Mouse (Mus musculus): Measurements from ENCODE around the gene Sec23a. TPM values are rescaled to one million over a fixed set of nuclear protein-coding genes. Genes with fewer than 3 reads are reported as not detected.
"Not testable (repeated sequence)": the region's sequence is repeated elsewhere in the genome, so short reads cannot be mapped to it uniquely, and the experiment has no call there.

Gene Sec23a
- total RNA-seq (2021), result 10 to 100 TPM; 96.2 to 97.7 TPM
- long read RNA-seq, experiment 1, full-length matches to known transcripts, result 102 of 130 reads
- long read RNA-seq, experiment 1, partial matches to known transcripts, result 4 of 130 reads
- long read RNA-seq, experiment 1, other reads (novel, unspliced or antisense), result 24 of 130 reads
- long read RNA-seq, experiment 2, full-length matches to known transcripts, result 138 of 179 reads
- long read RNA-seq, experiment 2, partial matches to known transcripts, result 9 of 179 reads
- long read RNA-seq, experiment 2, other reads (novel, unspliced or antisense), result 32 of 179 reads

- Histone ChIP-seq H3K27ac (peak within 1 kb of the TSS; percentile 95), H3K4me3 (peak within 1 kb of the TSS; percentile 80)
- no peak for TF ChIP-seq CTCF (conservative IDR thresholded peaks at IDR 0.05)
- peak; percentile 97 to 98 for DNase-seq (ENCODE audit: low spot score in 2 of 2)
Measured at GRCm38 (mm10) chr12:59011844-59012709, at the start of gene Sec23a. TSS of gene Sec23a (minus strand) at chr12:59012017.

GRCm38 (mm10) chr12:59060993-59061595 lies 49.3 kb upstream of the Sec23a start, which contains the start of gene Trappc6b:
TSS of gene Trappc6b (minus strand) at chr12:59061472.
- peak; percentile 77 to 79 for DNase-seq (ENCODE audit: low spot score in 2 of 2)
- peak within 1 kb of the TSS; percentile 98 for H3K27ac ChIP-seq
- TF ChIP-seq CTCF (conservative IDR thresholded peaks at IDR 0.05), result peak; percentile 64

GRCm38 (mm10) chr12:59060322-59060721 lies 48.5 kb upstream of the Sec23a start:
- Histone ChIP-seq H3K27ac (peak overlapping the region; percentile 98), H3K4me3 (peak overlapping the region; percentile 96)
- no peak for TF ChIP-seq CTCF (conservative IDR thresholded peaks at IDR 0.05)
- no peak for DNase-seq (ENCODE audit: low spot score in 2 of 2)

More at GRCm38 (mm10) chr12:59060993-59061595, 49.3 kb upstream of the Sec23a start, which contains the start of gene Trappc6b:
- H3K4me3 ChIP-seq, result peak within 1 kb of the TSS; percentile 96

- not testable (repeated sequence) for H3K4me3 ChIP-seq; H3K27ac ChIP-seq; DNase-seq (ENCODE audit: low spot score in 2 of 2)
Measured at GRCm38 (mm10) chr12:59058242-59058641, 46.4 kb upstream of the Sec23a start.

DNA sequence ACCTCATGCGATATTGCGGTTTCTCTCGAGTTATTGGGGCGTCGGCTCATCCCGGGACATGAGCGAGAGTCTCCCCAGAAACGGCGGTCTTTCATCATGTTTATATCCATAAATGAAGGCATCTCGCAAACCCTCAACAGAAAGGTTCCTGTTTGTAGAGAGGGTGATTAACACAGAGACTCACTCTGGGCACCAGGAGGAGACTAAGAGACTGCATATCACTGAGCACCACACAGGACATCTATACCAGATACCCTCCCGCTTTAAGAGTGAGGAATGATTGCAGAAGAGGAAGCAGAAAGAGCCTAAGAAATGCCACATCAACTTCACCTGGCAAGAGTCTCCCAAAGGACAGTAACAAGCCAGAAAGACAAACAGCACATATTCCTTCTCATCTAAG lies 44.4 kb upstream of the Sec23a start:
- TF ChIP-seq CTCF (conservative IDR thresholded peaks at IDR 0.05), result no peak
- DNase-seq (ENCODE audit: low spot score in 2 of 2), result no peak
- H3K4me3 ChIP-seq, result no peak overlapping the region
- H3K27ac ChIP-seq, result no peak overlapping the region

- no peak for TF ChIP-seq CTCF (conservative IDR thresholded peaks at IDR 0.05)
- H3K4me3 ChIP-seq, result no peak overlapping the region
Measured at GRCm38 (mm10) chr12:59055196-59055850, 43.5 kb upstream of the Sec23a start.

DNA sequence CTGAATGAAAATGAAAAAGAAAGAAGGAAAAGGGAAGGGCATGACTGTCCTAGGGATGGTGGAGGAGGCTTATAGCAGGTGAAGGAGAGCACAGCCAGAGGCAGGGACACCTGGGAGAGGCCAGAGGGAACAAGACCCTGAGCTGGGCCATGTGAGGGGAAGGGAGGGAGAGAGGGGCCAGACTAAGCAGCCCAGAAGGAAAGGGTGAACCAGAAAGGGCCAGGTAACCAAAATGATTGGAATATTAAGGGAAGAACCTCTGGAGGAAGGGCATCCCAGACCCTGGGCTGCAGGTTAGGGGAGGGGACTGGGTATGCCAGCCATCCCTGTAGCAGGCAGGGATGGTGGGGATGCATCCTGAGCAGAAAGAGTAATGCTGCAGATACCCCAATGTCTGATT lies 42.2 kb upstream of the Sec23a start:
- Histone ChIP-seq H3K27ac (no peak overlapping the region), H3K4me3 (no peak overlapping the region)
- TF ChIP-seq CTCF (conservative IDR thresholded peaks at IDR 0.05), result no peak
- DNase-seq (ENCODE audit: low spot score in 2 of 2), result no peak

More at GRCm38 (mm10) chr12:59055196-59055850, 43.5 kb upstream of the Sec23a start:
- H3K27ac ChIP-seq, result no peak overlapping the region
- no peak for DNase-seq (ENCODE audit: low spot score in 2 of 2)

DNA sequence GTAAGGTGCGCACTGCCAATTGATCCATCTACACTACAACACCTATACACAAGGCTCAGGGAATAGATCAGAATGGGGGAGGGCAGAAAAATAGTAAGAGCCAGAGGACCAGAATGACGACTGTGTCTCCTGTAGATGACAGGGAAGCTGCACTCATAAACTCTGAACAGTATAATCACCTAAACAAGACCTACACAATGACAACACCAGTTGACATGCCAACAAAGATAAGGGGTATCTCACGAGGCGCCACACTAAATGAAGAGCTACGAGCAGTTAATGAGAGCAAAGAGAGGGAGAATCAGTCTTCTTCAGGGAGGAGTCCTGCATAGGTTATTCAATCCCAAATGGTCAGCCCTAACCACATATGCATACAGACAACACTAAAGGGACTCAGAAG lies 41.3 kb upstream of the Sec23a start:
- H3K4me3 ChIP-seq, result no peak overlapping the region
- no peak for DNase-seq (ENCODE audit: low spot score in 2 of 2)
- H3K27ac ChIP-seq, result no peak overlapping the region
- TF ChIP-seq CTCF (conservative IDR thresholded peaks at IDR 0.05), result no peak

DNA sequence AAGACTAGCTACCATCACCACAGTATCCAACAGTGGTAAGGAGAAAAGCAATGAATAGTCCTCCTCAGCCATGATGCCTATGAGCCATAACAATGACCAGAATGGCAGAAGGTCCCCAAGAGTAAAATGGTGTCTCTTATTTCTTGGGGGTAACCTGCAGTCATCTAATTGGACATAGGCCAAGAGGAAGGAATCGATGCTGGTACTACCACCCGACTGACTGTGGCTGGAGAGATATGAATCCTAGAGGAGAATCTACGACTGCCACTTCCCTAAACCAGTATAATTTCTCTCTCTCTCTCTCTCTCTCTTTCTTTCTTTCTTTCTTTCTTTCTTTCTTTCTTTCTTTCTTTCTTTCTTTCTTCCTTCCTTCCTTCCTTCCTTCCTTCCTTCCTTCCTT lies 40.7 kb upstream of the Sec23a start:
- H3K4me3 ChIP-seq, result no peak overlapping the region
- H3K27ac ChIP-seq, result no peak overlapping the region
- no peak for TF ChIP-seq CTCF (conservative IDR thresholded peaks at IDR 0.05)
- no peak for DNase-seq (ENCODE audit: low spot score in 2 of 2)

GRCm38 (mm10) chr12:59040851-59041250 lies 29.0 kb upstream of the Sec23a start:
- no peak for TF ChIP-seq CTCF (conservative IDR thresholded peaks at IDR 0.05)
- Histone ChIP-seq H3K27ac (no peak overlapping the region), H3K4me3 (no peak overlapping the region)
- no peak for DNase-seq (ENCODE audit: low spot score in 2 of 2)

- no peak for TF ChIP-seq CTCF (conservative IDR thresholded peaks at IDR 0.05)
- H3K27ac ChIP-seq, result peak overlapping the region; percentile 6; the same call in 1 of the 2 replicates
- H3K4me3 ChIP-seq, result no peak overlapping the region
- no peak for DNase-seq (ENCODE audit: low spot score in 2 of 2)
Measured at GRCm38 (mm10) chr12:59039971-59040844, 28.4 kb upstream of the Sec23a start.
